Mouse (Mus musculus): ENCODE measurements around the gene Ksr2. TPM values are rescaled to one million over a fixed set of nuclear protein-coding genes. Genes with fewer than 3 reads are reported as not detected.

Gene Ksr2
- polyA plus RNA-seq, 1 experiment from 2014 or later: 11.3 TPM

GRCm38 (mm10) chr5:117723316-117723715 lies 309.5 kb downstream of the Ksr2 start:
- Histone ChIP-seq H3K27me3 (ENCODE audit: control insufficient read depth, insufficient read depth, low read length) (no peaks in the 10 kb centered on the region), H3K27ac (ENCODE audit: low read depth, low read length) (no peak overlapping the region), H3K4me2 (ENCODE audit: low read depth, low read length) (no peak overlapping the region), H3K4me3 (ENCODE audit: low read depth, low read length) (no peak overlapping the region), H3K9ac (replicated peaks; ENCODE audit: low read depth, low read length) (no peak overlapping the region), H3K36me3 (ENCODE audit: control insufficient read depth, insufficient read depth, low read length) (no peaks in the 10 kb centered on the region), H3K9me3 (ENCODE audit: control insufficient read depth, low read length) (no peaks in the 10 kb centered on the region), H3K4me1 (ENCODE audit: control insufficient read depth, insufficient read depth, low read length) (no peaks in the 10 kb centered on the region)
- ATAC-seq (ENCODE audit: low read depth): no peak
- WGBS: 94% methylated on average over 4 of the region's 4 CpGs

- Histone ChIP-seq H3K9me3 (ENCODE audit: control insufficient read depth, low read length) (no peaks in the 10 kb centered on the region), H3K27ac (ENCODE audit: low read depth, low read length) (no peak overlapping the region), H3K4me3 (ENCODE audit: low read depth, low read length) (no peak overlapping the region), H3K27me3 (ENCODE audit: control insufficient read depth, insufficient read depth, low read length) (no peaks in the 10 kb centered on the region), H3K9ac (replicated peaks; ENCODE audit: low read depth, low read length) (no peak overlapping the region), H3K4me1 (ENCODE audit: control insufficient read depth, insufficient read depth, low read length) (no peaks in the 10 kb centered on the region), H3K36me3 (ENCODE audit: control insufficient read depth, insufficient read depth, low read length) (no peaks in the 10 kb centered on the region), H3K4me2 (ENCODE audit: low read depth, low read length) (no peak overlapping the region)
- no peak for ATAC-seq (ENCODE audit: low read depth)
- WGBS: 83% methylated on average over 6 of the region's 6 CpGs
Measured at GRCm38 (mm10) chr5:117726548-117726947, 312.7 kb downstream of the Ksr2 start.

- WGBS: 82% methylated on average over 7 of the region's 7 CpGs
- no peaks in the 10 kb centered on the region for H3K4me1 ChIP-seq (ENCODE audit: control insufficient read depth, insufficient read depth, low read length)
- no peaks in the 10 kb centered on the region for H3K9me3 ChIP-seq (ENCODE audit: control insufficient read depth, low read length)
- no peaks in the 10 kb centered on the region for H3K27me3 ChIP-seq (ENCODE audit: control insufficient read depth, insufficient read depth, low read length)
- no peak overlapping the region for H3K9ac ChIP-seq (replicated peaks; ENCODE audit: low read depth, low read length)
- no peak for ATAC-seq (ENCODE audit: low read depth)
- no peaks in the 10 kb centered on the region for H3K36me3 ChIP-seq (ENCODE audit: control insufficient read depth, insufficient read depth, low read length)
- H3K4me3 ChIP-seq (ENCODE audit: low read depth, low read length): no peak overlapping the region
- H3K4me2 ChIP-seq (ENCODE audit: low read depth, low read length): no peak overlapping the region
- H3K27ac ChIP-seq (ENCODE audit: low read depth, low read length): no peak overlapping the region
Measured at GRCm38 (mm10) chr5:117727138-117727537, 313.3 kb downstream of the Ksr2 start.

GRCm38 (mm10) chr5:117731311-117731710 lies 317.5 kb downstream of the Ksr2 start:
- Histone ChIP-seq H3K9ac (replicated peaks; ENCODE audit: low read depth, low read length) (no peak overlapping the region), H3K27ac (ENCODE audit: low read depth, low read length) (no peak overlapping the region), H3K4me3 (ENCODE audit: low read depth, low read length) (no peak overlapping the region), H3K4me1 (ENCODE audit: control insufficient read depth, insufficient read depth, low read length) (no peaks in the 10 kb centered on the region), H3K27me3 (ENCODE audit: control insufficient read depth, insufficient read depth, low read length) (no peaks in the 10 kb centered on the region), H3K4me2 (ENCODE audit: low read depth, low read length) (no peak overlapping the region), H3K36me3 (ENCODE audit: control insufficient read depth, insufficient read depth, low read length) (no peaks in the 10 kb centered on the region), H3K9me3 (ENCODE audit: control insufficient read depth, low read length) (no peaks in the 10 kb centered on the region)
- 64% methylated on average over 6 of the region's 6 CpGs for WGBS
- no peak for ATAC-seq (ENCODE audit: low read depth)

GRCm38 (mm10) chr5:117744654-117745178 lies 330.9 kb downstream of the Ksr2 start:
- H3K9me3 ChIP-seq (ENCODE audit: control insufficient read depth, low read length): no peaks in the 10 kb centered on the region
- H3K36me3 ChIP-seq (ENCODE audit: control insufficient read depth, insufficient read depth, low read length): no peaks in the 10 kb centered on the region
- H3K9ac ChIP-seq (replicated peaks; ENCODE audit: low read depth, low read length): no peak overlapping the region
- no peaks in the 10 kb centered on the region for H3K27me3 ChIP-seq (ENCODE audit: control insufficient read depth, insufficient read depth, low read length)
- no peak overlapping the region for H3K4me2 ChIP-seq (ENCODE audit: low read depth, low read length)
- peaks cover 5% of the 10 kb centered on the region; the same call in 1 of the 2 replicates for H3K4me1 ChIP-seq (ENCODE audit: control insufficient read depth, insufficient read depth, low read length)
- H3K27ac ChIP-seq (ENCODE audit: low read depth, low read length): no peak overlapping the region
- 79% methylated on average over 11 of the region's 11 CpGs for WGBS
- H3K4me3 ChIP-seq (ENCODE audit: low read depth, low read length): no peak overlapping the region
- ATAC-seq (ENCODE audit: low read depth): no peak

- no peak overlapping the region for H3K4me2 ChIP-seq (ENCODE audit: low read depth, low read length)
- ATAC-seq (ENCODE audit: low read depth): peak; percentile 63; the same call in 1 of the 2 replicates
- no peak overlapping the region for H3K9ac ChIP-seq (replicated peaks; ENCODE audit: low read depth, low read length)
- peaks cover 5% of the 10 kb centered on the region; the same call in 1 of the 2 replicates for H3K4me1 ChIP-seq (ENCODE audit: control insufficient read depth, insufficient read depth, low read length)
- no peaks in the 10 kb centered on the region for H3K27me3 ChIP-seq (ENCODE audit: control insufficient read depth, insufficient read depth, low read length)
- H3K36me3 ChIP-seq (ENCODE audit: control insufficient read depth, insufficient read depth, low read length): no peaks in the 10 kb centered on the region
- H3K9me3 ChIP-seq (ENCODE audit: control insufficient read depth, low read length): no peaks in the 10 kb centered on the region
- H3K4me3 ChIP-seq (ENCODE audit: low read depth, low read length): no peak overlapping the region
- 13% methylated on average over 5 of the region's 5 CpGs for WGBS
- H3K27ac ChIP-seq (ENCODE audit: low read depth, low read length): no peak overlapping the region
Measured at GRCm38 (mm10) chr5:117749353-117749752, 335.6 kb downstream of the Ksr2 start.

GRCm38 (mm10) chr5:117757696-117758482 lies 344.1 kb downstream of the Ksr2 start:
- no peaks in the 10 kb centered on the region for H3K27me3 ChIP-seq (ENCODE audit: control insufficient read depth, insufficient read depth, low read length)
- no peak overlapping the region for H3K9ac ChIP-seq (replicated peaks; ENCODE audit: low read depth, low read length)
- no peak overlapping the region for H3K4me2 ChIP-seq (ENCODE audit: low read depth, low read length)
- no peak overlapping the region for H3K4me3 ChIP-seq (ENCODE audit: low read depth, low read length)
- H3K27ac ChIP-seq (ENCODE audit: low read depth, low read length): no peak overlapping the region
- no peak for ATAC-seq (ENCODE audit: low read depth)
- 30% methylated on average over 12 of the region's 12 CpGs for WGBS
- no peaks in the 10 kb centered on the region for H3K36me3 ChIP-seq (ENCODE audit: control insufficient read depth, insufficient read depth, low read length)
- H3K4me1 ChIP-seq (ENCODE audit: control insufficient read depth, insufficient read depth, low read length): no peaks in the 10 kb centered on the region
- H3K9me3 ChIP-seq (ENCODE audit: control insufficient read depth, low read length): no peaks in the 10 kb centered on the region

GRCm38 (mm10) chr5:117761181-117761832 lies 347.5 kb downstream of the Ksr2 start:
- Histone ChIP-seq H3K4me2 (ENCODE audit: low read depth, low read length) (no peak overlapping the region), H3K36me3 (ENCODE audit: control insufficient read depth, insufficient read depth, low read length) (0 out of 2 replicates have a peak, but pooled peaks cover 5% of the 10 kb centered on the region), H3K4me3 (ENCODE audit: low read depth, low read length) (no peak overlapping the region), H3K27me3 (ENCODE audit: control insufficient read depth, insufficient read depth, low read length) (no peaks in the 10 kb centered on the region), H3K9ac (replicated peaks; ENCODE audit: low read depth, low read length) (no peak overlapping the region), H3K4me1 (ENCODE audit: control insufficient read depth, insufficient read depth, low read length) (no peaks in the 10 kb centered on the region), H3K27ac (ENCODE audit: low read depth, low read length) (no peak overlapping the region), H3K9me3 (ENCODE audit: control insufficient read depth, low read length) (no peaks in the 10 kb centered on the region)
- WGBS: 76% methylated on average over 9 of the region's 9 CpGs
- no peak for ATAC-seq (ENCODE audit: low read depth)

GRCm38 (mm10) chr5:117764496-117764895 lies 350.7 kb downstream of the Ksr2 start:
- Histone ChIP-seq H3K4me1 (ENCODE audit: control insufficient read depth, insufficient read depth, low read length) (no peaks in the 10 kb centered on the region), H3K4me3 (ENCODE audit: low read depth, low read length) (no peak overlapping the region), H3K36me3 (ENCODE audit: control insufficient read depth, insufficient read depth, low read length) (0 out of 2 replicates have a peak, but pooled peaks cover 5% of the 10 kb centered on the region), H3K9me3 (ENCODE audit: control insufficient read depth, low read length) (no peaks in the 10 kb centered on the region), H3K27ac (ENCODE audit: low read depth, low read length) (no peak overlapping the region), H3K9ac (replicated peaks; ENCODE audit: low read depth, low read length) (no peak overlapping the region), H3K27me3 (ENCODE audit: control insufficient read depth, insufficient read depth, low read length) (no peaks in the 10 kb centered on the region), H3K4me2 (ENCODE audit: low read depth, low read length) (no peak overlapping the region)
- ATAC-seq (ENCODE audit: low read depth): no peak
- 79% methylated on average over 9 of the region's 9 CpGs for WGBS
